Mouse (Mus musculus) left cerebral cortex, adult 8-10 months (tissue): ENCODE results near the gene Prkar1a. TPM values are rescaled to one million over a fixed set of nuclear protein-coding genes. Genes with fewer than 3 reads are reported as not detected.
"Not testable (repeated sequence)": the region's sequence is repeated elsewhere in the genome, so short reads cannot be mapped to it uniquely, and the experiment has no call there.

Experiments used
- DNase-seq, 2 experiments: peaks; one replicate each; pipeline ENCODE4 v3.0.0; 2022; ENCODE audit warnings: low spot score in 2 of 2
- total RNA-seq, 4 experiments: library from RNA; stranded (reverse); gene quantifications; 2 replicates each; pipeline ENCODE4 v1.2.4; 2022

The Prkar1a gene
- total RNA-seq, 4 experiments from 2014 or later = 569 to 599 (median 583) TPM

DNA sequence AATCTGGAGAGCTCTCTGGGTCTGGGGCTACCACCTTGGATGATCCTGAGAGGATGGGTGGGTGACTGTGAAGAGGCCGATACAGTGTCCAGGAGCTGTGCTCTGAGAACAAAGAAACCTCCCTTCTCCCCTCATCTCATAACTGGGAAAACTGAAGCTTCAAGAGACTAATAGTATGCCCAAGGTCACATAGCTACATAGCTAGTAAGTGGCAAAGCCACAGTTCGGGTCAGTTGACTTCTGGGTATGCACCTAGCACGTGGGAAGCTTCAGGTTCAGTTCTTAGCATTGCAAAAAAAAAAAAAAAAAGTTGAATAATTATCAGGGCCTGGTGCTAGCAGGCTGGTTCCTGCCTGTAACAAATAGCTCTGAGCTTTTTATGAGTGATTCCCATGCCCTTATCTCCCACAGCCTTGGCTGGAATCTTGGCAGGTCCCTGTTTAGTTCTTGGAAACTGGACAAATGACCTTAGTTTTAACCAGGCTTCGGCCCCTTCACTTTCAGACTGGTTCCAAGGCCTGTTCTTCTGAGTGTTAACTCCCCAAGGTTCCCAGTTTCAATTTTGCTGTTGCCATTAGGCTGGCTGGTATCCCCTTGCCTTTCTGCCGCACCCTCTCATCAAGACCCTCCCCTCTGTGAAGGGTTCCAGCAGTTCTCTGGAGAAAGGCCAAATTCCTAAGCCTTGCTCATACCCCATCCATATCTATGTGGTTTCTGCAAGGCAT, 7.5 kb upstream of the Prkar1a start:
- DNase-seq = no peak

DNA sequence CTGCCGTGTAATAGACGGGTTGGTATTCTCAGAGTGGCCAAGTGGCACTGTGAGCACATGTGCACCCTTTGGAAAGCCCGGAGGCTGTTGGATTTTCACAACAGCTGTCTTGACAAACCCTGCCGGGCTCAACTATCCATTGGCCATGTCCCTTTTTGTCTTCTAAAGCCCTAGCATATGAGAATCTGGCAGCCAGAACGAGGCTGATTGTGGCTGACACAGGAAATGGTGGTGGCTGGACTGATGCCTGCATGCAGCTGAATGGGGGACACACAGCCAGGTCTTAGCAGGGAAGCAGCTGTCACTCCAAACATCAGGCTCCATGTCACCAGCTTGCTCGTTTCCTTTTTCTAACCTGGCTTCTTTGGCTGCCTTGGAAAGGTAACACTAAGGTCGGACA, 695 bp upstream of the Prkar1a start:
- no peak for DNase-seq

DNA sequence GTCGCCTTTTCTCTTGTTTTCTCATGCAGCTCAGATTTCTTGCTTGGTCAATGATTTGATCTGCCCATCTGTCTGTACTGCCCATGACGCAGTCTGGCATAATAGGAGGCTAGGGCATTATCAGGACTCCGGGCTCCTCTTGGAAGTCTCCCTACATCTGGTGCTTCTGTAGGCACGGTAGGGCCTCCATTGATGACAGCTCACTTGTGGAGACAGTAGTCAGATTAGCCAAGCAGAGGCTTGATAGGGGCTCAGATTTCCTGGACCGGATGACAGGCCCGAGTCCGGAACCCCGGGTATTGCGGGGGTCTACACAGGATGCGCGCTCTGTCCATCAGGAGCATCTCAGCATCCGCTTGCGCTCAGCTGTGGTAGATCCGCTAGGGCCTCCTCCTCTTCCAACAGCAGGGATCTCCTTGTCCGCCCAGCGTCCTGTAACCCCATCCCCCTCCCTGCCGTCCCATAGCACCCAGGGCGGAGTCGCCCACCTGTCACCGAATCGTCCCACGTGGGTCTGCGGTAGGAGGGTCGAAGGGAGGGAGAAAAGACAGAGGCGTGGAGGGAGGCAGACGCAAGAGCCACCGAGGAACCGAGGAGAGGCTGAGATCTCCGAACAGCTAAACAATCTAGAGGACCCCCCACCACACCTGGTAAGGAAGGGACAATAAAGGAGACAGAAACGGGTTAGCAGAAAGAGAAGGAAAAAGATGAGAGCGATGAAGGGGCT, 933 bp downstream of the Prkar1a start:
- DNase-seq = peak; percentile 73 to 88

GRCm38 (mm10) chr11:109650788-109651565, 1.8 kb downstream of the Prkar1a start:
- peak; percentile 80 to 91 for DNase-seq

- DNase-seq = no peak
Observed at GRCm38 (mm10) chr11:109651566-109652024, 2.4 kb downstream of the Prkar1a start.

- DNase-seq = no peak
Observed at GRCm38 (mm10) chr11:109652505-109652904, 3.3 kb downstream of the Prkar1a start.

DNA sequence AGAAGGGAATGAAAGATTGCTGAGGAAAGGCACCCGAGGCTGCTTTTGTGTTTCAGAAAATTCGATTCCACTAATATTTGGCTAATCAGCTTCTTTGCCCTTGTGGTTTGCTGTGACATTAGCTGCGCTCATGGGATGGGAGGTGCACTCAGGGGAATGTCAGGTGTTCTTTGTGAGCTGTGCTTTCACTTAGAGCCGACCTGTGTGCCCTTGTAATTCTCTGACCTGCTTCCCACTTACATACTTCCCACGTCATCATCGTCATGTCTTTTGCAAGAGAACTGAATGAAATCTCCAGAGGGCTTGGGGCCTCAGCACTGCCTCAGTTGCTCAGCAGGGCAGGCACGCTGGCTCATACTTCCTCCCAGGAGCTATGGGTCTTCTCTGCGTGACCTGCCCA, 4.0 kb downstream of the Prkar1a start:
- no peak for DNase-seq

DNA sequence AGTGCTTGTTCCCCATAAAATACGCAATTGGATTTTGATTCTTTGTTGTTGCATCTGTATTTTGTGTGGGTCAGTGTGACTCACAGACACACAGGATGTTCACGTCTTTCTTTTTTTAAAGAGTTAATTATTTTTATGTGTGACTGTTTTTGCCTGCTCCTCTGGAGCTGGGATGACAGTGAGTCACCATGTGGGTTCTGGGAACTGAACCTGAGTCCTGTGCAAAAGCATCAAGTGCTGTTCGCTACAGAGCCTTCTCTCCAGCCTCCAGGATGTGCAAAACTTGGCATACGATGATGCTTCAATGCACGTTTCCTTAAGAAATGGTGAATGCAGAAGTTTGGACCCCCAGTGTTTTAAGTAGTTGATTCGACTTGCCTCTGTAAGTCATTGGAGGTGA, 5.4 kb downstream of the Prkar1a start:
- no peak for DNase-seq

DNA sequence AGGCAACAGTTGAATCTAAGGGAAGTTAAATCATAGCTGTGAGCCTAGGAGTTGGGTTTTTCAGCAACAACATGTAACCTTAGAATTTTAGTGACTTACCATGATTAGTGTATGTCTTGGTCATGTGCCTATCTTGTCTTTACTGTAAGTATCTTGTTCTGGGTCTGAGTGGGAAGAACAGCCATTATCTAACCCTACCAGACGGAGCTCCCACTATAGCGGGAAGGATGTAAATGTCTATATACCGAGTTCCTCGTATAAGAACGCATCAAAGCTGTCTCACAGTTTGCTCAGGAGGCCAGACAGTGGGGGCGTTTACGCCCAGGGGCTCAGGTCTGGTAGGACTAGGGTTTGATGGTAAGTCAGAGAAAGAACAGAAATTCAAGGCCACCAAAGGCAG, 7.0 kb downstream of the Prkar1a start:
- no peak for DNase-seq

- not testable (repeated sequence) for DNase-seq
Observed at GRCm38 (mm10) chr11:109660526-109660925, 11.3 kb downstream of the Prkar1a start.

DNA sequence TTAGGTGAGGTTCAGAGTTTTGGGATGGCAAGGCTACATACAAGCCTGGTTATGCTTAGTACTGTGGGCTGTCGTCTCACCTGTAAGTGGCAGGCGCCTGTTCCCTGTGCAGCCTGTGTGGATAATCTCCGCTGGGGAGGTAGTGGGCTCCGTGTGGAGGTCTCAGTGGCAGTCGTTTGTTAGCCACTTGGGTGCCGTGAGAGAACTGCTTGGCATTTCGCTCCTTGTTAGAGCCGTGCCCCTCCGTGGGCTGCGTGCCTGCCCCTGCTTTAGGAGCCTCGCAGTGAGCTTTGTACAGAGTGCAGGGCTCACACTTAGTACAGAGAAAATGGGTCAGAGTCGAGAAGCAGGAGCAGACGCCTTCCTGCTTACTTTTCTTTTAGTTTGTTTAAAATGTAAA, 15.1 kb downstream of the Prkar1a start:
- DNase-seq = no peak

DNA sequence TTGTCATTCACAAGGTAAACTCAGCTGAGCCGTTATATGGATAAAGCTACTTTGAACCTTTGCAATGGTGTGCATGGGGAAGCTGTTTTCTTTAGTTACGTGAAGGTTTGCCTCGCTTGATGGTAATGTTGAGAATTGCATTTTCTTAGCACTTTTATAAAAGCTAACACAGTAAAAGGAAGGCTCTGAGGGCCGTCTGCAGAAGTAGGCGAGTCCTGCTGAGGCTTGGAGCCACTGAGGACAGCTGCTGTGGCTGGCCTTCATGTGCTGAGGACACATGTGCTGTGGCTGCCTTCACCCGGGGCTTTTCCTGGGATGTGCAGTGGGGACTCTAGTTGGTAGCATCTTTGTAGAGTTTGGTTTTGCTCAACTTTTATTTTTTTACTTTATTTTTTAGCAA, 16.2 kb downstream of the Prkar1a start:
- DNase-seq = no peak

- DNase-seq = no peak
Observed at GRCm38 (mm10) chr11:109666411-109666810, 17.2 kb downstream of the Prkar1a start.

DNA sequence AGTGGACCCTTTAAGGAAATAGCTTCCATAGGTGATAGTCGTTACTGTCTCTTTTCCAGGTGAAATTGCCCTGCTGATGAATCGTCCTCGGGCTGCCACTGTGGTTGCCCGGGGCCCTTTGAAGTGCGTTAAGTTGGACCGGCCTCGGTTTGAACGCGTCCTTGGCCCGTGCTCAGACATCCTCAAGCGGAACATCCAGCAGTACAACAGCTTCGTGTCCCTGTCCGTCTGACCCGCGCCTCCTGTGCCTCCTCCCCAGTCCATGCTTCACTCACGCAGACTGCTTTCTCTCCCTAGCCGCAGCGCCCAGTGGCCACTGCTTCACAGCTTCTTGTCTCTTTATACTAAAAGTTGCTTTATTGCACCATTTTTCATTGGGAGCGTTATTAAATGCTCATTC, 18.2 kb downstream of the Prkar1a start:
- DNase-seq = no peak

DNA sequence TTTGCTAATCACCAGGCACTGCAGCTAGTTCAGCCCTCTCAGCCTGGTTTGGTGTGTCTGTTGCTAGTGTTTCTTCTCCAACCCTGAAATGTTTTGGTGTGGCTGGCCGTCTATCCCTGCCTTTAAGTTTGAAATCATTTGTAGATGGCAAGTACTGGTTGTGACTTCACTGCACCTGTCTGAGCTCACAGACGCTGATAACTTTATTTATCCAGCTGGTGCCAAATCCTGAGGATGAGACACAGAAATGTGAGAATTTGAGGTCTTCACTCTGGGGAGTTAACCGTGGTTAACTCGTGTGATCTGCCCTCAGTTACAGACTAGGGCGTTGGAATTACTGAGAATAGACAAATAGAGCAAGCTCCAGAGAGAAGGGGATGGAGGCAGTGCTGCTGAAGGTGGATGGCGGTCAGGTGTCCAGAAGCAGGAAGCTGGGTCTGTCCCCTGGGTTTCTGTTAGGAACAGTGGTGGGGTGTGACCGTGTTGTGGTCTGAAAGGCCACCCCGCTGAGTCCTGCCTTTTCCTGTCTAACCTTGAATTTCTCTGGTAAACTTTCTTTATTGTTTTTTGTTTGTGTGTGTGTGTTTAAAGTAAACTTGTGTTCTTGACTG, 19.0 kb downstream of the Prkar1a start:
- no peak for DNase-seq

DNA sequence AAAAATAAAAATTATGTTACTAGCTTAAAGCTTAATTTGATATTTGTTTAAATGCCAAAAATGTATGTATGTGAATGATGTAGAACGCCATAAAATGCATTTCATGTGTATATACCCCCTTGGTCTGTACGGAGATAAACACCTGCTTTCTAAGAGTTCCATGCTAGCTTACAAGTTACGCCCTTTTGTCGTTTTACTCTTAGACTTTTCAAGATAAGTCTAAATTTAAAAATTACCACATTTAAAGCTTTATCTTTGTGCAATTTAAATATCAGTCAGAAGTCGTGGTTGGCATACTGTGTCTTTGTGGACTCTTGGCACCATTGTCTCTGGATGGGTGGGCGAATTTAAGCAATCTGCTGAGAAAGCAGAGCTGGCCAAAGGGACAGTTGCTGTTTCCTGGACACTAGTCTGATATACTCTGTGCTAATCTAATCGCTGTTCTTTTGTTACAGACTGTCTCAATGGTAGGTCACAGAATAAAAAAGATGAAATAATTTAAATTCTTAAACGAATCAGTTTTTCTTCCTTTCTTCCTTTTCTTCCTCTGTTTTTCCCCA, 20.0 kb downstream of the Prkar1a start:
- no peak for DNase-seq

DNA sequence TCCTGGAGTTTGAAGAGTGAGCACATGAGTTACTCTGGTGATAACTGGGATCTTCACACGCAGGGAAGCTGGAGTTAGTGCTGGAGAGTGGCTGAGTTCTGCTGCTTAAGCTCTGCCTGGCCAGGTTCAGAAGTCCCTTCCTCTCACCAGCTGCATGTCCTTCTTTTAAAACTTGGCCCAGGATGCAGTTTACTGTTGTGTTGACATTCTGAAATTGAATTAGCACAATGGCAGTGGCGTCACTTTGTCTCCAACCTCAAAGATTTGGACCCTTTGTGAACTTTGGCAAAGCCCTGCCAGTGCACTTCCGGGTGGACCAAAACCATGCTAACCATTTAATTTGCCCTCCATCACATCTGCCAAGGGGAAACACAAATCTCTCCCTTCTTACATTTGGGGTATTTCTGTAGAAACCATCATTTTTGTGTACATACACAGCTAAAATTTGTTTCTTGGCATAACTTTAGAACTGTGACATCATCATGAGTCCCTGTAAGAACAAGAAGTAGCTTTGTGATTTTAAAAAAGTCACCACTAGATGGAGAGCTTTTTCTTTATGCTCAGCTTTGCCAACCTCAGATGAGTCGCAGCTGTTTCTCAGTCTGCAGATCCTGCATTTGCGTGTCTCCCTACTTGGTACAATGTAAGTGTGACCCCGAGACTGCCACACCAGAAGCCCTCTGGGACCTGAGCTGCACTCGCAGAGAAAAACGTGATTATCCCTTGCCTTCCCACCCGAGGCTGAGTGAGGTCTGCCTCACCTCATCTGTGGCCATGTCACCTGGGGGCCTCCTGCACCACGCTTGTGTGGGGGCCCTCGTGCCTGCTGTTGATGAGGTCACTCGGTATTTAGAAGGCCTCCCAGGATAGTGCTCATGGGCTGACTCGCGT, 21.1 kb downstream of the Prkar1a start:
- no peak for DNase-seq

GRCm38 (mm10) chr11:109671136-109672020, 22.2 kb downstream of the Prkar1a start:
- DNase-seq = no peak

GRCm38 (mm10) chr11:109672021-109672324, 22.8 kb downstream of the Prkar1a start:
- no peak for DNase-seq
